Mouse (Mus musculus) left cerebral cortex, adult 9 months (tissue): ENCODE results near the gene Sdhaf2.

Source experiments
- DNase-seq, 2 experiments: peaks; one replicate each; pipeline ENCODE4 v3.0.0; 2022; ENCODE audit warnings: low spot score in 2 of 2

Gene Sdhaf2

DNA sequence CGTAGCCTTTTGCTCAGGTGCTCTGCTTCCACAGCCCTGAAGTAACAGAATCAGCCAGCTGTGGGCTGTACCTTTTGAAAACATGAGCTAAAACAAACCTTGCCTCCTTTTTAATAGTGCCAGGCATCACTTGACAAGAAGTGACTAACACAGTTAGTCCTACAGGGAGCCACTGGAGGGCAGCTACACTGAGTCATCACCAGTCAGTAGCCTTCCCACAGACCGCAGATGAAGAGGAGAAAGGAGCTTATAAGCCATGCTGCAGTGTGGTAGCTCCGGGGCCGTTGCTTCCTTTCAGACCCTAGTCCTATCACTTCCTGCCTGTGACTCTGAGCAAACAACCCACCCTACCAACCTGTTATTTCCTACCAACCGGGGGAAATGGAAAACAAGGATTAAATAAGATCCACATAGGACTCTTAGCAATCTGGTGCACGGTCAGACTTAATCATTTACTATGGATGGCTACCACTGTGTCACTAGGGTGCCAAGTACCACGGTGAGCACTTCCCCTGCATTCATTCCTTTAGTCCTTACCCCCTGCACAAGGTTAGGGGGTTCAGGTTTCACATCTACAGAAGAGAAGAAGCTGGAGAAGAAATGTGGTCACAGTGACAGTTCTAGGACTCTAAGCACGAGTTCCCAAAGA, 28.3 kb downstream of the Sdhaf2 start:
- DNase-seq, result no peak

DNA sequence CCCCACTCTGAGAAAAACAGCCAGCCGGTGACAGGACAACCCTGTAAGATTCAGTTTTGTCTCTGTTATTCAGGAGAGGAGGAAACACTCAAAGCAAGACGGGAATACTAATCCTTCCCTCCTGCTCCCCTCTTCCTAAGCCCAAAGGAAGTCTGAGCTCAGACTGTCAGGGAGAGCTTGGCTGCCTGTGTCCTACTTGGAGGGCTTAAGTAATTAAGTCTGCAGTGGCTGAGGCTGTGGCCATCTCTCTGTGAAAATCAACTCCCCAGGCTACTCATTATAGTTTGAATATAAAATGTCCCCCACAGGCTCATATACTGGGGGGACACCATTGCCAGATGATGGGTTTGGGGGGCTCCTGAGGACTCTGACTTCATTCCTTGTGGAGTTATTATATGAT, 29.0 kb downstream of the Sdhaf2 start:
- no peak for DNase-seq

DNA sequence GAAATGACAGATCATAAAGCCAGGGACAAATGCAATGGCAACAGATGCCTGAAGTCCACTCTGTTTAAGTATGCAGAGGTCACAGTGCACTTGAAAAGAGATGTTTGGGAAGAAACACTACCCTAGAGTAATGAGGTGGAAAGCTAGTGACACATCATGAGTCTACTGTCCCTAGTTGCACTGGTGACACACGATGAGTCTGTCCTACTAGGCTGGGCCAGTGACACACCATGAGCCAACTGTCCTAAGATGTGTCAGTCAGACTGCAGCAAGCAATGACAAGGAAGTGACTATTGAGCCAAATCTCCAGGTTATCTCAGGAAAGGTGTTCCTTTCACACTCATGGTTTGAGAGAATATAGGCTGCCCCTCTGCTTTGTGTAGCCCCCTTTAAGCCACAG, 30.3 kb downstream of the Sdhaf2 start:
- no peak for DNase-seq

DNA sequence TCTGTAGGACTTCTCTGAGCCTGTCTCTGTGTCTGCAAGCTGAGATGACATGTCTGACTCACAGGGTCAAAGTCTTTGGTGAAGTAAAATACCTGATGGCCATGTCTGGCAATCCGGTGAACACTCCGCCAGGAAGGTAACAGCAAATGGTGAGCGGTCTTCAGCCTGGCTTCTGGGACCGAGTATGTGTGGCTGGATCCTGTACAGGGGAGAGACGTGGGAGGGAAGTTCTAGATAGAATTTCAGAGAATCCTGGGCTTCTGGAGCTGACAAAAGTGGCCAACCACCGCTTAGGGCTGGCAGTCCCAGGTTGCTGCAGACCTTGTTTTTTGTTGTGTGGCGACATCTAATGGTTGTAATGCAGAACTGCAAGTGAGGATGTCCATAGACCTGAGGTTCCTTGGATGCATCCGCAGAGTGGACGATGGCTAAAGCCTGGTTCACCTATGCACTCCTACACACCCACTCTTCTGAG, 39.6 kb downstream of the Sdhaf2 start:
- DNase-seq, result peak in 1 of 2 experiments; percentile 75

DNA sequence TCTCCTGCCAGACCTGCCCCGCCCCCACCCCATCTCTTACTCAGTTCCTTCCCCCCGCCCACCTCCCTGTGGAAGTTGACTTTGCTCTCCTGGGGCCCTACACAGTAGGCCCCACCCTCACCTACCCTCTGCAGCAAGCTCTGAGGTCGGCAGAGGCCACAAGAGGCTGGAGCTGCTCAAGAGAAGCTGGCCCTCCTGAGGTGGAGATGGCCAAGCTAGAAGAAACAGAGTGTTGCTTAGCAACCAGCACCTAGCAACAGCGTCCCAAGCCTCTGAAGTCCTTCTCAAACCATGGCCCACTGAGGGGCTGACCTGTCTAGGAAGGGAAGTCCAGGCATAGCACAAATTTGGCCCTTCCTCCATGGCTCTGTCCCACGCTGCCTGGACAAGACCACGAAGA, 43.2 kb downstream of the Sdhaf2 start, which contains the start of gene Ppp1r32:
Gene Ppp1r32, minus strand, starts transcription at position 226 of the 400 bp plus-strand sequence.
- DNase-seq, result no peak

DNA sequence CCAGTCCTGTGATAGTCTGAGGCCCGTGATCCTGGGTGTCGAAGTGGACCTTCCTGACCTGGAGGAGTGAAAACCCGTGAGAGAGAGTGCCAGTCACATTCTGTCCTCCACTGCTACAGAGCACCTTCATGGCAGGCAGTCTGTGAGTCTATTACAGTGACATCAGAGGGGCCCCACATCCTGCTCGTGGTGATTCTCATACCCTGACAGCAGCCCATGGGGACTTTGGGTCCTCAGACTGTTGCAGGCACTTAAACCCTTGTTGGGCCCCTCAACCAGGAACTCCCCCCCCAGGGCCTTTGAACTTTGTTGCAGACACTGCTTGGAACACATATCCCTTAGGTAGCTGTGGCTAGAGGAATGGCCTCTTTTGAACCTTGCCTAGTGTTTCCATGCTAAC, 46.4 kb downstream of the Sdhaf2 start:
- no peak for DNase-seq

DNA sequence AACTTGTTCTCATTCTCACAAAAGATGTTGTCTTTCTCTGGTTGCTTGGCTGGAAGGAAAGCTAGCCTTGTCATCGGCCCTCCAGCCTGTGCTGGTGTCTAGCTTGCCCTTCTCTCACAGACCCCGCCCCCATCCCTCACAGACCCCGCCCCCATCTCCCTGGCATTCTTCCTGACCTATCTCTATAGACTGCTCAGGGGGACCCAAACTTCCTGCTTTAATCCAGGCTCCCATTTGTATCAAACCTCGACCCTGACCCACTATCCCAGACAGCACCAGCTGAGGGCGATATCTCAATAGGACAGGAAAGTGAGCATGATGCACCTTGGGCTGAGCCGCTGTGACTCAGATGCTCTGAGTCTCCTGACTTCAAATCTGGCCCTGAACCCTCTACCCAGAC, 52.2 kb downstream of the Sdhaf2 start:
- no peak for DNase-seq

DNA sequence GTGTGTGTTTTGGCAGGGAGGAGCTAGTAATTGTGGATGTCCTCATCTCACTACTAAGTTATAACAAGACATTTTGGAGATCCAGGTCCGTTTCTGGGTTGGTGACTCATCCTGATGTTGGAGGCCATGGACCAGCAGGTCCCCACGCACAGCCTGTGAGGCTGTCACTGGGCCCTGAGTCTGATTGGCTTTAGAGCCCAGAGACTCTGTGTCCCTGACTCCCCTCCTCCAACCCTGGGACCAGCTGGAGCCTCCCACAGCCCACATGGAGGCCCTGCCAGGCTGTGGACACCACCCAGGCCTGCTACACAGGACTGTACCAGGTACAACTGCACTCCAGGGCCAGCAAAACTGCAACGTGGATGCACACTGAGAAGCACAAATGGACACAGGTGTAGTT, 53.0 kb downstream of the Sdhaf2 start:
- DNase-seq, result peak in 1 of 2 experiments; percentile 42

DNA sequence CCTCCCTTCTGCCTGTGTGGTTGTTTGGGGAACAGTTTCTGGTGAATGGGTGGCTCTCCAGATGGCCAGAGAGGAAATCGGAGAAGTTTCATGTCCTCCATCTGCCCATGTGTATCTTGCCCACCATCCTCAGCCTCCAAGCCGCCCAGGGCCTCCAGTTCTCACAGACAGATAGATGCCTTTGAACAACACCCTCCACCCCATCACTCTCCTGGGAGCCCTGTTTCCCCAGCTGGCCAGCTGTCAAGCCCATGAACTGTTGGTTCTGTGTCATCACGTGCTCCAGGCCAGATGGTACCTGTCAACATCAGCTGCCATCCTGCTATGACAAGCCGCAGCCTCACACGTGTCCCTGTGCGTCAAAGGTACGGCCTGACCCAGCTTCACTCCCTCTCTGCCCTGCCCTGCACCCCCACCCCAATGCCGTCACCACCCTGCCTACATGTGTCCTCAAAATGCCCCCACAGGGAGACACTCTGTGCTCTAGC, 56.7 kb downstream of the Sdhaf2 start:
- peak; percentile 34 to 55 for DNase-seq

DNA sequence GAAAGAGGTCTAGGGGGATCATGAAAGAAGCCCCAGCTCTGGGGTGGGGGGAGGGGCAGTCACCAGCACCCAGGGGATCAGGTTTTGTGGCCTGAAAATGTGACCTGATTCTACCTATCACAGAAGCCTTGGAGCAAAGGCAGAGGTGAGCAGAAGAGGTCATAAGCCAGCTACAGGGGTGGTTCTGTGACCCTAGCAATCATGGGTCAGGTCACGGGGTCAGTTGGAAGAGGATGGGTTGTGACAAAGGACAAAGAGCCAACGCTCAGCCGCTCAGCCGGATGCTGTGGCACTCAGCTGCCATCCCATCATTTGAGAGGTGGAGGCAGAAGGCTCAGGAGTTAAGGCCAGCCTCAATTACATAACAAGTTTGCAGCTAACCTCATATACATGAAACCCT, 61.5 kb downstream of the Sdhaf2 start:
- no peak for DNase-seq

DNA sequence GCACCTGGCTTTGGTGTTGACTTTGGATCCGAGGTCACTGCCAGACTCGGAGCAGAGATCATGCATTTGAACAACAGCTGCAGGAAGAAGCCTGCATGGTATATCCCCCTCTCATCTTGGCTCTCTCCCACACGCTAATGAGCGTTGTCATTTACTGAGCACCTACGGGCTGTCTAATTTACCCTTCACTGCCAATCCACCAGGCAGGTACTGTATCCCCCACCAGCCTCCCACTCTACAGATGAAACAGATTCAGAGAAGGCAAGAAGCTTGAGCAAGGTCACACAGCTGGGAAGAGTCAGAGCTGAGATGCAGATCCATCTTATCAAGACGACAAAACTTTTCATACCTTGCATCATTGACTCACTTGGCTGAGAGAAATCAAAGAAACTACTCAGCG, 64.4 kb downstream of the Sdhaf2 start:
- peak in 1 of 2 experiments; percentile 64 for DNase-seq

DNA sequence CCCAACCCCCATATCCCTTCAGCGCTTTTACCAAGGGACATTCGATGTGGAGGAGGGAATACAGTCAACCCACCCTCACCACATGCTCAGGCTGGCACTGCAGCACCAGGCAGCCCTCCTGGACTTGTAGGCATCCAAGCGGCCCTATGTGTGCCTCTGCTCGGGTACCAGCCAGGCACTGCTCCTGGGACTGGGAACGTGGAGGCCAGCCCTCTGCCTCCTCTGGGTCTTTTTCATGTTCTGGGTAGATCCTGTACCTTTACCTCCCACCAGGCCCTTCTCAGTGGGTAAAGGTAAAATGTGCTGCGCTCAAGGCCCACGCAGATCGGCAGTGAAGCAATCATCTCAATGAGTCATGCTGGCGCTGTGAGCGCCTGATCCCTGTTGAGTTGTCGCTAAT, 66.0 kb downstream of the Sdhaf2 start:
- DNase-seq, result no peak

DNA sequence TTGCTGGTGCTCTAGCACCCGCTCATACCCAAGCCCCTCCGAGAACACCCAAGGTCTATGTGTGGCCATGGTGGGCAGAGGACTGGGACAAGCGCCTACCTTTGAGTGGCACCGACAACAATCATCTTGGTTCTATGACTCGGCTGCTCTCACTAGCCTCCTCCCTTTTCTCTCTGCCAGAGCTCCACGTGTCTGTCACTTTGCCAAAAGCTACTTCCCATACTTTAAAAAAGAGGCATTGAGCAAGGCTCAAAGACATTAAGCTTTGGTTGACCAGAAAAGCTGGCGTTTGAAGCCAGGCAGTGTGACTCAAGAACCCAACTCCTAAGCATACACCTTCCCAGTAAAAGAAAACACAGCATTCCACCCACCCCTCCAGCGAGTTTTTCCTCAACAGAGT, 67.8 kb downstream of the Sdhaf2 start:
- peak in 1 of 2 experiments; percentile 72 for DNase-seq

DNA sequence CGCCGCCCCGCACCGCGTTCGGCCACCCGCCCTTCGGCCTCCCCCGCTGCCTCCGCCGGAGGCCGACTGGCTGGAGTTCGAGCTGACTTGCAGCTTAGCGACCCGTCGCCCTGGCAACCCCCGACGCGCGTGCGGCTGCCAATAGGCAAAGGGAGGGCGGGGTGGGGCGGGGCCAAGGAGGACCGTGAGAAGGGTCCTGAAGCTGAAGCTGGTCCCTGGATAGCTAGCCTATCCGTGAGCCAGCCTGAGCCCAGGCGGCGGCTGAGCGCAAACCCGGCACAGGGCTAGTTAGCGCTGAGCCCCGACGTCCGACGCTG, 68.5 kb downstream of the Sdhaf2 start:
- no peak for DNase-seq

DNA sequence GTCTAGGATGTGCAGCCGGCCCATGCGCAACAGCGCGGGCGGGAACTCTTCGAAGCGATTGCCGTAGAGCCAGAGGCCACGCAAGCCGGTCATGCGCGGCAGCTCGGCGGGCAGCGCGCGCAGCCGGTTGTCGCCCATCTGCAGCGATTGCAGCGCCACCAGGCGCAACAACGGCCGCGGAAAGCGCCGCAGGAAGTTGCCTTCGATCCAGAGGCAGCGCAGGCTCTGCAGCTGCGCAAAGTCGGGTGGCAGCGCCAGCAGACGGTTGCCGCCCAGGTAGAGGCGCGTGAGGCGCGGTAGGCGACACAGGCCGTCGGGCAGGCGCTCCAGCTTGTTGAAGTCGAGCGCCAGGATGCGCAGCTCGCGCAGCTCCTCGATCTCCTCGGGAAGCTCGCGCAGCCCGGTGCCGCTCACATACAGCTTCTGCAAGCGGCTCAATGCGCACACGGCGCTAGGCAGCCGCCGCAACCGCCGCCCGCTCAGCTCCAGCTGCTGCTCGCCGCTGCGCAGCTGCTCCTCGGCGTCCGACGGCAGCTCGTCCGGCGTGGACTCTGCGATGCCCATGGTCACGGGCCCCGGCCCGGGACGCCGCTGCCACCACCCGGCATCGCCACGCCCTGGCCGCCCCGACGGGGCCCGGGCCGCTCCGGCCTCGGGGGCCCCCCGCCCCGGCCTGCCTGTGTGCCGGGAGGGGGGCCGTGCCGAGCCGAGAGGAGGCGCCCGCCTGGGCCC, 69.0 kb downstream of the Sdhaf2 start, which contains the start of gene Lrrc10b:
Gene Lrrc10b, minus strand, starts transcription at position 722 of the 732 bp plus-strand sequence.
- DNase-seq, result peak in 1 of 2 experiments; percentile 59

DNA sequence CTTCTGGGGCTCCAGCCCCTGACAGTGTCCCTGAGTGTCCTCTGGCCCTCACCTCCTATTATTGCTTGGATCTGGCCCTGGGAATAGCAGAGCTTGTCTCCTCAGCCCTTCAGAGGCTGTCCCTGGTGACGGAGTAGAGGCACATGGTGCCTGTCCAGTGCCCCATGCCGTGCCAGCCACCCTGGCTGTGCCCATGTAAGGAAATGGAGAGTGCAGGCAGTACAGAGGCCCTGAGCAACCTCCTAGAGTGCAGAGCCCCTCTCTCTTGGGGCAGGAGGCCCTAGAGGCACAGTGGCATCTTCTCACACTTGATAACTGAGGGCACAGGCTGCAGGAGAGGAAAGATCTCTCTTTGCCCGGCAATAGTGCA, 70.5 kb downstream of the Sdhaf2 start:
- no peak for DNase-seq

DNA sequence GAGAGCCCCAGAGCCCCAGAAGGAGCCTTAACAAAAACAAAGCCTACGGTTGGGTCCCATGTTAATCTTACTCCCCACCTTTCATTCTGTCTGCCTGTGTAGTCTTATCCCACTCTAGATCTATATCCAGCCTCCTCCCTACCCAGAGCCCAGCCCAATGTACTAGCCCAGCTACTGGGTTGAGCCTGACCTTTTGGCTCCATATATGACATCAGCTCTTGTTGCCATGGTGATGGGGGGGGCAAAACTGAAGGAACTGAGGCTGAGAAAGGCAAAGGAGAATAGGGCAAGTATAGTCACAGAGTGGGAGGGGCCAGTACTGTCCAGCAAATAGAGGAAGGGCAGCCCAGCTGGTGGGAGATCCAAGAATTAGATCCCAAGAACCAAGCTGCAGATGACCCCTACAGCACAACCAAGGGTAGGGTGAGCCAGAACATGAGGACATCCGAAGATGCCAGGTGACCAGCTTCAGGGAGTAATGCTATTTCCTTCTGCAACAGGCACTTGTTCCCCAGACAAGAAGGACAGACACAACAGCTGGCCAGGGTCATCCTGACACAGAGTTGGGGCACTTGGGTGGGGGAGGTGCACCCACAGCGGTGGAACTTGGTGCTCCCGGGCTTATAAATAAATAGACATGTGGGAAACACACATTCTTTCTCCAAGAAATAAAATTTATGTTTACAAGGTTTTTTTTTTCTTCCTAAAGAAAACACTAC, 71.1 kb downstream of the Sdhaf2 start:
- DNase-seq, result no peak
